Mouse (Mus musculus): Measurements from ENCODE around the gene Lrrc52. TPM values are rescaled to one million over a fixed set of nuclear protein-coding genes. Genes with fewer than 3 reads are reported as not detected.
A peak's percentile ranks its signal among the peaks of the same experiment; 100 is the strongest.

Lrrc52 gene
- total and polyA plus RNA-seq, 2 experiments from 2014 or later, result not detected

- Histone ChIP-seq H3K9ac (no peak overlapping the region), H3K27ac (ENCODE audit: low read depth, low read length) (no peak overlapping the region), H3K27me3 (ENCODE audit: insufficient read depth, low read length) (no peaks in the 10 kb centered on the region), H3K36me3 (ENCODE audit: insufficient read depth) (no peaks in the 10 kb centered on the region), H3K4me2 (ENCODE audit: low read depth) (no peak overlapping the region), H3K9me3 (ENCODE audit: low read length) (no peaks in the 10 kb centered on the region), H3K4me1 (ENCODE audit: insufficient read depth) (no peaks in the 10 kb centered on the region), H3K4me3 (ENCODE audit: low read depth, low read length) (no peak overlapping the region)
- 88% methylated on average over 7 of the region's 7 CpGs for WGBS
- ATAC-seq, result no peak
- TF ChIP-seq CTCF (IDR thresholded peaks at IDR 0.05; ENCODE audit: low read depth), result no peak
- DNase-seq, result no peak
Observed at GRCm38 (mm10) chr1:167491501-167491900, 24.9 kb upstream of the Lrrc52 start.

DNA sequence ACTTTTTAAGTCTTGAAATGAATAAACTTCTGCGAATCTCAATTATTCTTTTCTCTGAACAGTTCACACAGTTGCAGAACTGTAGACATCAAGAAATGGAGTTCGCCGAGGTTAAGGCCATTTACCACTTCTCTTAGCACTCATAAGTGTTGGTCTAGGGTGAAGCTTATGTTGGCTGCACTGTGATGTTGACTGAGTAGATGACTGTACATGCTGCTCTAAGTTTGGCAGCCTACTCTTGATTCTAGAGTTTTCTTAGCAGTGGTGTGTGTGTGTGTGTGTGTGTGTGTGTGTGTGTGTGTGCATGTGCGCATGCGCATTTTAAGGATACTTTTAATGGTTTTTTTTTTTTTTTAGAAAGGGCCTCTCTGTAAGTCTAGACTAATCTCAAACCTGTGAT, 21.4 kb upstream of the Lrrc52 start:
- no peak for ATAC-seq
- DNase-seq, result no peak
- H3K27me3 ChIP-seq (ENCODE audit: insufficient read depth, low read length), result no peaks in the 10 kb centered on the region
- no peak overlapping the region for H3K4me3 ChIP-seq (ENCODE audit: low read depth, low read length)
- no peaks in the 10 kb centered on the region for H3K9me3 ChIP-seq (ENCODE audit: low read length)
- TF ChIP-seq CTCF (IDR thresholded peaks at IDR 0.05; ENCODE audit: low read depth), result no peak
- no peaks in the 10 kb centered on the region for H3K36me3 ChIP-seq (ENCODE audit: insufficient read depth)
- H3K4me2 ChIP-seq (ENCODE audit: low read depth), result no peak overlapping the region
- WGBS, result 91% methylated on average over 5 of the region's 5 CpGs
- no peaks in the 10 kb centered on the region for H3K4me1 ChIP-seq (ENCODE audit: insufficient read depth)
- no peak overlapping the region for H3K9ac ChIP-seq
- no peak overlapping the region for H3K27ac ChIP-seq (ENCODE audit: low read depth, low read length)

DNA sequence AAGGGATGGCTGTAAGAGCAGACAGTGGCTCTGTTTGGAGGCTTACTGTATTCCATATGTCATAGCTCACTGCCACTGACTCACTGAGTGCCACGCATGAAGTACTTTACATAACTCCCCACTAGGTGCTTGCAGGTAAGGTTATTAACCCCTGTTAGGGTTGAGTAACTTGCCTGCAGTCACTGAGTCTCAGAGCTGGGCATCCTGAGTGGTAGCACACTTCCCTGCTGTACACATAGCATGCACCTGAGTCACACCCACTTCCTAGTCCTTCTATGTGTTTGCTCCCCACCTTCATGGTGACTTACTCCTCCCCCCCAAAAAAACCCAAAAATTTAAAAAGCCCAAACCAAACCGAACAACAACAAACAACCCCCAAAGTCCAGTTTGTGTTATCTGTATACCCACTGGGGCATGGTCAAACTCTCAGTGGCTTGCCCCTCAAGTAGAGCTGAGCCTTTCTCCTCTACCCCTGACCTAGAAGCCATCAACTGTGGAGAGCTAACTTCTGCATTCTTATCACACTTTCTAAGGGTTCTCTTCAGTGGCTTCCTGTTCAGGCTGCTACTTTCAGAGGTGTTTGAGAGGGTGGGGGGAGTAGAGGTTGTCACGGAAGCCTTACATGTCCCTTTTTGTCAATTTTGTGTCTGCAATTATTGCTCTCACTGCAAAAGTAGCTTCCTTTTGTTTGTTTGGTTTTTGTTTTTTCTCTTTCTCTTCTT, 20.5 kb upstream of the Lrrc52 start:
- Histone ChIP-seq H3K27ac (ENCODE audit: low read depth, low read length) (no peak overlapping the region), H3K4me3 (ENCODE audit: low read depth, low read length) (no peak overlapping the region), H3K9ac (no peak overlapping the region), H3K27me3 (ENCODE audit: insufficient read depth, low read length) (no peaks in the 10 kb centered on the region), H3K4me1 (ENCODE audit: insufficient read depth) (no peaks in the 10 kb centered on the region), H3K9me3 (ENCODE audit: low read length) (no peaks in the 10 kb centered on the region), H3K36me3 (ENCODE audit: insufficient read depth) (no peaks in the 10 kb centered on the region), H3K4me2 (ENCODE audit: low read depth) (no peak overlapping the region)
- no peak for TF ChIP-seq CTCF (IDR thresholded peaks at IDR 0.05; ENCODE audit: low read depth)
- WGBS, result 87% methylated on average over 3 of the region's 3 CpGs
- DNase-seq, result no peak
- no peak for ATAC-seq

- H3K9ac ChIP-seq, result no peak overlapping the region
- no peak overlapping the region for H3K4me3 ChIP-seq (ENCODE audit: low read depth, low read length)
- ATAC-seq (no peak), DNase-seq (no peak)
- H3K27me3 ChIP-seq (ENCODE audit: insufficient read depth, low read length), result no peaks in the 10 kb centered on the region
- no peaks in the 10 kb centered on the region for H3K36me3 ChIP-seq (ENCODE audit: insufficient read depth)
- TF ChIP-seq CTCF (IDR thresholded peaks at IDR 0.05; ENCODE audit: low read depth), result no peak
- no peak overlapping the region for H3K4me2 ChIP-seq (ENCODE audit: low read depth)
- no peak overlapping the region for H3K27ac ChIP-seq (ENCODE audit: low read depth, low read length)
- 84% methylated on average over 4 of the region's 4 CpGs for WGBS
- no peaks in the 10 kb centered on the region for H3K9me3 ChIP-seq (ENCODE audit: low read length)
- no peaks in the 10 kb centered on the region for H3K4me1 ChIP-seq (ENCODE audit: insufficient read depth)
Observed at GRCm38 (mm10) chr1:167482863-167483262, 16.3 kb upstream of the Lrrc52 start.

GRCm38 (mm10) chr1:167473585-167473984, 7.0 kb upstream of the Lrrc52 start:
- peak overlapping the region; percentile 35; the same call in 1 of the 2 replicates for H3K27ac ChIP-seq (ENCODE audit: low read depth, low read length)
- H3K4me1 ChIP-seq (ENCODE audit: insufficient read depth), result 0 out of 2 replicates have a peak, but pooled peaks cover 3% of the 10 kb centered on the region
- no peak overlapping the region for H3K9ac ChIP-seq
- 15% methylated on average over 4 of the region's 4 CpGs for WGBS
- H3K36me3 ChIP-seq (ENCODE audit: insufficient read depth), result no peaks in the 10 kb centered on the region
- no peak overlapping the region for H3K4me3 ChIP-seq (ENCODE audit: low read depth, low read length)
- ATAC-seq, result peak; percentile 87
- no peak for TF ChIP-seq CTCF (IDR thresholded peaks at IDR 0.05; ENCODE audit: low read depth)
- no peaks in the 10 kb centered on the region for H3K27me3 ChIP-seq (ENCODE audit: insufficient read depth, low read length)
- H3K9me3 ChIP-seq (ENCODE audit: low read length), result no peaks in the 10 kb centered on the region
- no peak overlapping the region for H3K4me2 ChIP-seq (ENCODE audit: low read depth)
- no peak for DNase-seq

- H3K36me3 ChIP-seq (ENCODE audit: insufficient read depth), result no peaks in the 10 kb centered on the region
- no peak overlapping the region for H3K4me3 ChIP-seq (ENCODE audit: low read depth, low read length)
- no peaks in the 10 kb centered on the region for H3K27me3 ChIP-seq (ENCODE audit: insufficient read depth, low read length)
- H3K27ac ChIP-seq (ENCODE audit: low read depth, low read length), result no peak overlapping the region
- TF ChIP-seq CTCF (IDR thresholded peaks at IDR 0.05; ENCODE audit: low read depth), result no peak
- 56% methylated on average over 5 of the region's 5 CpGs for WGBS
- H3K4me1 ChIP-seq (ENCODE audit: insufficient read depth), result no peaks in the 10 kb centered on the region
- DNase-seq, result no peak
- H3K4me2 ChIP-seq (ENCODE audit: low read depth), result no peak overlapping the region
- no peak overlapping the region for H3K9ac ChIP-seq
- no peak for ATAC-seq
- H3K9me3 ChIP-seq (ENCODE audit: low read length), result no peaks in the 10 kb centered on the region
Observed at GRCm38 (mm10) chr1:167467916-167468315, 1.3 kb upstream of the Lrrc52 start.

- 78% methylated on average over 3 of the region's 3 CpGs for WGBS
- no peak overlapping the region for H3K4me2 ChIP-seq (ENCODE audit: low read depth)
- H3K9ac ChIP-seq, result no peak overlapping the region
- H3K27ac ChIP-seq (ENCODE audit: low read depth, low read length), result no peak overlapping the region
- no peaks in the 10 kb centered on the region for H3K36me3 ChIP-seq (ENCODE audit: insufficient read depth)
- H3K27me3 ChIP-seq (ENCODE audit: insufficient read depth, low read length), result no peaks in the 10 kb centered on the region
- H3K4me1 ChIP-seq (ENCODE audit: insufficient read depth), result no peaks in the 10 kb centered on the region
- no peak for TF ChIP-seq CTCF (IDR thresholded peaks at IDR 0.05; ENCODE audit: low read depth)
- H3K4me3 ChIP-seq (ENCODE audit: low read depth, low read length), result no peak overlapping the region
- H3K9me3 ChIP-seq (ENCODE audit: low read length), result no peaks in the 10 kb centered on the region
- no peak for ATAC-seq
- no peak for DNase-seq
Observed at GRCm38 (mm10) chr1:167457311-167457710, 9.3 kb downstream of the Lrrc52 start.

All from forebrain, postnatal 0 days (tissue).